Mouse (Mus musculus): Measurements from ENCODE around the gene Capn10.

GRCm38 (mm10) chr1:92892791-92893190 lies 41.4 kb upstream of the Capn10 start:
- TF ChIP-seq CTCF (IDR thresholded peaks at IDR 0.05; ENCODE audit: borderline replicate concordance, extremely low read depth, insufficient read depth, insufficient read length) = no peak
- TF ChIP-seq POLR2A (IDR thresholded peaks at IDR 0.05; ENCODE audit: borderline replicate concordance, extremely low read depth, insufficient read depth, insufficient read length, poor library complexity, severe bottlenecking) = no peak

Data from brain, embryonic 14.5 days (tissue).